Mouse (Mus musculus) layer of hippocampus, postnatal 14 days (tissue): ENCODE measurements at regions not wholly inside any gene's neighbourhood (a gene's known extent, or its start where the extent isn't known, plus 50 kb on each side); places are given as distances from the start of the nearest gene placed in this dataset.

ENCODE experiments used
- DNase-seq, 2 experiments: peaks; one replicate each; pipeline ENCODE4 v3.0.0; 2021 to 2022; ENCODE audit warnings: low spot score in 2 of 2, mixed read lengths in 1 of 2

GRCm38 (mm10) chr1:71949549-71949948 is 262.6 kb downstream of the Mreg start:
- no peak for DNase-seq

GRCm38 (mm10) chr1:71948686-71949085 is 263.4 kb downstream of the Mreg start:
- DNase-seq = no peak

GRCm38 (mm10) chr1:71947506-71947905 is 264.6 kb downstream of the Mreg start:
- no peak for DNase-seq

GRCm38 (mm10) chr1:71946911-71947310 is 265.2 kb downstream of the Mreg start:
- no peak for DNase-seq

GRCm38 (mm10) chr1:71945070-71945469 is 267.0 kb downstream of the Mreg start:
- DNase-seq = peak in 1 of 2 experiments; percentile 4

GRCm38 (mm10) chr1:71944531-71944930 is 267.6 kb downstream of the Mreg start:
- DNase-seq = no peak

GRCm38 (mm10) chr1:71942145-71942544 is 270.0 kb downstream of the Mreg start:
- DNase-seq = no peak

- DNase-seq = no peak
Measured at GRCm38 (mm10) chr1:71941688-71942087, 270.4 kb downstream of the Mreg start.

- DNase-seq = no peak
Measured at GRCm38 (mm10) chr1:71940900-71941299, 271.2 kb downstream of the Mreg start.

GRCm38 (mm10) chr1:71938323-71939007 is 273.6 kb downstream of the Mreg start:
- DNase-seq = no peak

- no peak for DNase-seq
Measured at GRCm38 (mm10) chr1:71937922-71938321, 274.2 kb downstream of the Mreg start.

GRCm38 (mm10) chr1:71937168-71937567 is 274.9 kb downstream of the Mreg start:
- no peak for DNase-seq

- no peak for DNase-seq
Measured at GRCm38 (mm10) chr1:71936501-71937129, 275.5 kb downstream of the Mreg start.

GRCm38 (mm10) chr1:71925501-71925900 is 272.5 kb upstream of the Fn1 start:
- DNase-seq = no peak

GRCm38 (mm10) chr1:71924884-71925283 is 271.9 kb upstream of the Fn1 start:
- DNase-seq = no peak

- DNase-seq = no peak
Measured at GRCm38 (mm10) chr1:71923731-71924130, 270.7 kb upstream of the Fn1 start.

- DNase-seq = no peak
Measured at GRCm38 (mm10) chr1:71921456-71921855, 268.5 kb upstream of the Fn1 start.

- DNase-seq = no peak
Measured at GRCm38 (mm10) chr1:71919891-71920290, 266.9 kb upstream of the Fn1 start.

GRCm38 (mm10) chr1:71917021-71917420 is 264.0 kb upstream of the Fn1 start:
- DNase-seq = no peak

GRCm38 (mm10) chr1:71914439-71914838 is 261.4 kb upstream of the Fn1 start:
- no peak for DNase-seq

GRCm38 (mm10) chr1:71913221-71913620 is 260.2 kb upstream of the Fn1 start:
- DNase-seq = no peak

- no peak for DNase-seq
Measured at GRCm38 (mm10) chr1:71912441-71912840, 259.4 kb upstream of the Fn1 start.

- no peak for DNase-seq
Measured at GRCm38 (mm10) chr1:71910125-71910524, 257.1 kb upstream of the Fn1 start.
